14 mouse cellular contexts compared by ENCODE assay signal in genomic region chr2:157766591-157766990, GRCm38 (mm10). TPM values are rescaled to one million over a fixed set of nuclear protein-coding genes. Genes with fewer than 3 reads are reported as not detected.
A peak's percentile ranks its signal among the peaks of the same experiment; 100 is the strongest.
DNase-seq lines count a peak whose midpoint lies in the region; ATAC-seq and TF ChIP-seq lines count a peak whose summit lies in the region.
"Had no signal": no experiment of that assay in that cellular context is flagged by ENCODE, and none has a peak within 500 bp of the region (broad histone marks: within the 10 kb centered on the region; RNA-seq: fewer than 3 reads in every experiment).

No protein-coding gene starts in this region.

- H3K27me3 ChIP-seq in forebrain, embryonic 13.5 days = no peaks in the 10 kb centered on the region
- H3K27me3 ChIP-seq in forebrain, embryonic 12.5 days = no peaks in the 10 kb centered on the region
- no peaks in the 10 kb centered on the region for H3K27me3 ChIP-seq in hindbrain, embryonic 15.5 days
- H3K27me3 ChIP-seq in midbrain, embryonic 16.5 days (ENCODE audit: control insufficient read depth, insufficient read depth, low read depth, low read length) = no peaks in the 10 kb centered on the region
- H3K27me3 ChIP-seq: stomach, embryonic 15.5 days had no signal

- DNase-seq in layer of hippocampus, adult 2 months (ENCODE audit: low spot score in 2 of 2) = peak; percentile 43 to 57
- DNase-seq in layer of hippocampus, adult 9-10 months (ENCODE audit: low spot score) = no peak
- DNase-seq in urinary bladder, postnatal 4 days (ENCODE audit: low spot score in 2 of 2) = no peak
- DNase-seq in cerebellum, adult 18-20 months = no peak
- DNase-seq: adrenal gland, postnatal 25 days; cerebellum, postnatal 14 days; gastrocnemius, postnatal 36 days; kidney, adult 8-10 months; liver, postnatal 0 days had no signal

- no peak overlapping the region for H3K4me3 ChIP-seq in forebrain, embryonic 13.5 days
- no peak overlapping the region for H3K4me3 ChIP-seq in forebrain, embryonic 12.5 days (replicated peaks)
- H3K4me3 ChIP-seq in layer of hippocampus, adult 2 months = peak overlapping the region; percentile 32; the same call in 1 of the 2 replicates
- no peak overlapping the region for H3K4me3 ChIP-seq in hindbrain, embryonic 15.5 days
- H3K4me3 ChIP-seq in midbrain, embryonic 16.5 days (ENCODE audit: low read depth, low read length) = no peak overlapping the region
- H3K4me3 ChIP-seq: stomach, embryonic 15.5 days had no signal

- H3K36me3 ChIP-seq in forebrain, embryonic 13.5 days (ENCODE audit: poor library complexity, severe bottlenecking) = no peaks in the 10 kb centered on the region
- H3K36me3 ChIP-seq in forebrain, embryonic 12.5 days (replicated peaks) = no peaks in the 10 kb centered on the region
- H3K36me3 ChIP-seq in hindbrain, embryonic 15.5 days = no peaks in the 10 kb centered on the region
- no peaks in the 10 kb centered on the region for H3K36me3 ChIP-seq in midbrain, embryonic 16.5 days (ENCODE audit: control insufficient read depth, insufficient read depth, low read length)
- H3K36me3 ChIP-seq: stomach, embryonic 15.5 days had no signal

- peaks cover 32% of the 10 kb centered on the region for H3K4me1 ChIP-seq in forebrain, embryonic 13.5 days
- H3K4me1 ChIP-seq in forebrain, embryonic 12.5 days = peaks cover 29% of the 10 kb centered on the region
- H3K4me1 ChIP-seq in hindbrain, embryonic 15.5 days (replicated peaks) = peaks cover 54% of the 10 kb centered on the region
- H3K4me1 ChIP-seq in midbrain, embryonic 16.5 days (ENCODE audit: control insufficient read depth, insufficient read depth, low read length) = peaks cover 19% of the 10 kb centered on the region

- H3K9me3 ChIP-seq in forebrain, embryonic 13.5 days (replicated peaks) = no peaks in the 10 kb centered on the region
- no peaks in the 10 kb centered on the region for H3K9me3 ChIP-seq in forebrain, embryonic 12.5 days
- no peaks in the 10 kb centered on the region for H3K9me3 ChIP-seq in hindbrain, embryonic 15.5 days
- no peaks in the 10 kb centered on the region for H3K9me3 ChIP-seq in midbrain, embryonic 16.5 days (replicated peaks; ENCODE audit: control insufficient read depth, low read length, poor library complexity, severe bottlenecking)
- H3K9me3 ChIP-seq: stomach, embryonic 15.5 days had no signal

- no peak overlapping the region for H3K9ac ChIP-seq in forebrain, embryonic 13.5 days
- no peak overlapping the region for H3K9ac ChIP-seq in forebrain, embryonic 12.5 days
- H3K9ac ChIP-seq in hindbrain, embryonic 15.5 days = no peak overlapping the region
- H3K9ac ChIP-seq in midbrain, embryonic 16.5 days (ENCODE audit: low read depth, low read length) = no peak overlapping the region
- H3K9ac ChIP-seq: liver, postnatal 0 days; stomach, embryonic 15.5 days had no signal

- no peak for ATAC-seq in forebrain, embryonic 13.5 days
- ATAC-seq in forebrain, embryonic 12.5 days (ENCODE audit: low FRiP score) = no peak
- no peak for ATAC-seq in hindbrain, embryonic 15.5 days (ENCODE audit: low FRiP score, low read depth)
- no peak for ATAC-seq in midbrain, embryonic 16.5 days
- ATAC-seq: liver, postnatal 0 days had no signal

- 67% methylated on average over 7 of the region's 7 CpGs for WGBS in forebrain, embryonic 13.5 days
- WGBS in forebrain, embryonic 12.5 days = 81% methylated on average over 7 of the region's 7 CpGs
- 52% methylated on average over 7 of the region's 7 CpGs for WGBS in hindbrain, embryonic 15.5 days
- 60% methylated on average over 7 of the region's 7 CpGs for WGBS in midbrain, embryonic 16.5 days

- TF ChIP-seq CTCF in layer of hippocampus, adult 2 months (conservative IDR thresholded peaks at IDR 0.05) = no peak

- H3K27ac ChIP-seq in forebrain, embryonic 13.5 days = peak overlapping the region; percentile 6; the same call in 1 of the 2 replicates
- H3K27ac ChIP-seq in forebrain, embryonic 12.5 days = no peak overlapping the region
- peak overlapping the region; percentile 68 for H3K27ac ChIP-seq in layer of hippocampus, adult 2 months
- H3K27ac ChIP-seq in hindbrain, embryonic 15.5 days (replicated peaks) = peak overlapping the region; percentile 80
- peak overlapping the region; percentile 23 for H3K27ac ChIP-seq in midbrain, embryonic 16.5 days (ENCODE audit: low read length)
- H3K27ac ChIP-seq: stomach, embryonic 15.5 days had no signal

- H3K4me2 ChIP-seq in forebrain, embryonic 13.5 days = no peak overlapping the region
- H3K4me2 ChIP-seq in forebrain, embryonic 12.5 days = no peak overlapping the region
- peak overlapping the region; percentile 1; the same call in 1 of the 2 replicates for H3K4me2 ChIP-seq in hindbrain, embryonic 15.5 days
- H3K4me2 ChIP-seq in midbrain, embryonic 16.5 days (ENCODE audit: low read length) = no peak overlapping the region
- H3K4me2 ChIP-seq: stomach, embryonic 15.5 days had no signal

RNA-seq across cellular contexts. Expression of gene Ctnnbl1, which starts 29.4 kb away (rescaled TPM):
- 96.6 and 97.1 TPM in 2 replicates for polyA plus RNA-seq in forebrain, embryonic 13.5 days (2015; fragmentation: Nextera tagmentation; extraction: Ambion mirVana)
- polyA plus RNA-seq in forebrain, embryonic 12.5 days (2016; fragmentation: Nextera tagmentation; extraction: Ambion mirVana) = 100 and 101 TPM in 2 replicates
- 10 to 100 TPM; 29.2 to 32.8 TPM for total RNA-seq in layer of hippocampus, adult 2 months (2021)
- polyA plus RNA-seq in hindbrain, embryonic 15.5 days (2015; fragmentation: Nextera tagmentation; extraction: Ambion mirVana) = 55.6 and 58.9 TPM in 2 replicates
- polyA plus RNA-seq in midbrain, embryonic 16.5 days (2015; fragmentation: Nextera tagmentation; extraction: Ambion mirVana) = 62.7 and 63.6 TPM in 2 replicates

Comparison
In these comparisons a context has a peak if more than half of its experiments do, and no peak if none do; other contexts are left out.
1. DNase-seq: peak in layer of hippocampus, adult 2 months (2 of 2); none in layer of hippocampus, adult 9-10 months (single experiment), urinary bladder, postnatal 4 days (0 of 2) and cerebellum, adult 18-20 months (0 of 2).